Mouse (Mus musculus) ovary, adult 10 weeks (tissue): ENCODE results near the gene Nanp. TPM values are rescaled to one million over a fixed set of nuclear protein-coding genes. Genes with fewer than 3 reads are reported as not detected.

Source experiments
- polyA plus RNA-seq: library from polyadenylated mRNA; stranded (reverse); fragments of 350-450 nt; fragmentation: Illumina TruSeq; extraction: RNeasy Lipid Tissue Mini Kit (QIAGEN cat#74804); gene quantifications from one replicate; pipeline ENCODE4 v1.2.3, GENCODE M21; 2014

The Nanp gene
- 34.2 TPM for polyA plus RNA-seq

GRCm38 (mm10) chr2:151039232-151039695, at the start of gene Nanp, which contains the start of gene Ninl:
Nanp (minus strand) TSS chr2:151039398.
Ninl (minus strand) TSS chr2:151039382.

Other genes with a start within 250 kb of the Nanp start
- gene Abhd12, start 134.7 kb downstream of the Nanp start, polyA plus RNA-seq = 136 TPM
- gene Gins1, start 134.0 kb downstream of the Nanp start, polyA plus RNA-seq = 20.1 TPM
- 7.6 TPM for gene Ninl, start within 50 bp of the Nanp start, polyA plus RNA-seq
- gene Gm14151, start 53.0 kb upstream of the Nanp start, polyA plus RNA-seq = not detected
- gene Gm14147, start 58.8 kb upstream of the Nanp start, polyA plus RNA-seq = not detected